Mouse (Mus musculus): ENCODE measurements around the gene Slc25a16.

Gene Slc25a16

DNA sequence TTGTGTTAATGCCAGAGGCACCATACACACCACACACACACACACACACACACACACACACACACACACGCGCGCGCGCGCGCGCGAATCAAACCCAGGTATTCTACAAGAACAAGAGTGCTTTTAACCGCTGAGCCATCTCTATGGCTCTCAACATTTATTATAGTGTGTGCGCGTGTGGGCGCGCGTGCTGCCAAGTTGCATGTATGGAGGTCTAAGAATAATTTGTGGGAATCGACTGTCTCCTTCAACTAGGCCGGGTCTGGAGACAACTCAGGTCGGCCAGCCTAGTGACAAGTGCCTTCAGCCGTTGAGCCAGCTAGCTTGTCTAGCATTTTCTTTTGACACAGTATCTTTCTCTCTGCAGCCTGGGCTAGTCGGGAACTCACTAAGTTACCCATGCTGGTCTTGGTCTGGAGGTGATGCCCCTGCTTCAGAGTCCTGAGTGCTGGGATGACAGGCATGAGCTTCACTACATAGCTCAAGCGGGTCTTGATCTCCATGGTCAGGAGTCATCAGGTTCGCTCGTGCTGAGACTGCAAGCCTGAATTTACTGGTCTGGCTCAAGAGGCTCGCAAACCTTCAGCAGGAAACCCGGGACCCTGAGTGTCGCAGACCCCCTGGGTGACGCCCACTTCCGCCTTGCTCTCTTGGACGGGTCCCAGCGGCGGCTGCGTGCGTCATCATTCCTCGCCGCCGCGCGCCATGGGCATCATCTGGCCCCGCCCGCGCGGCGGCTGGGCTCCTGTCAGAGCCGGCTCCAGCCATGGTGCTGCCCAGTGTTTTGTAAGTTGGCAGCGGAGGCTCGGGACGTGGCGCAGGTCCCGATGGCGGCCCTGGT, at the start of gene Slc25a16:
Gene Slc25a16, plus strand, starts transcription at position 709 of the 841 bp plus-strand sequence.
- peak; percentile 87 to 95 for DNase-seq (ENCODE audit: low spot score in 2 of 2)

DNA sequence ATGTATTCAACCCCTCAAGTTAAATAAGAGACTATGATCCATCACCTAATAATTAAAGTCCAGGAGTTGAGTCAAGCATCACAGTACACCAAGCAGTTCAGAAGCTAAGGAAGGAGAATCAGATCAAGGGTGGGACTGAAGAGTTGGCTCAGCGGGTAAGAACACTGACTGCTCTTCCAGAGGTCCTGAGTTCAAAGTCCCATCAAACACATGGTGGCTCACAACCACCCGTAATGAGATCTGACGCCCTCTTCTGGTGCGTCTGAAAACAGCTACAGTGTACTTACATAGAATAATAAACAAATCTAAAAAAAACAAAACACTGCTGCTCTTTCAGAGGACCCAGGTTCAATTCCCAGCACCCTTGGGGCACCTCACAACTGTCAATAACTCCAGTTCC, 45.6 kb upstream of the Slc25a16 start:
- no peak for DNase-seq (ENCODE audit: low spot score in 2 of 2)

DNA sequence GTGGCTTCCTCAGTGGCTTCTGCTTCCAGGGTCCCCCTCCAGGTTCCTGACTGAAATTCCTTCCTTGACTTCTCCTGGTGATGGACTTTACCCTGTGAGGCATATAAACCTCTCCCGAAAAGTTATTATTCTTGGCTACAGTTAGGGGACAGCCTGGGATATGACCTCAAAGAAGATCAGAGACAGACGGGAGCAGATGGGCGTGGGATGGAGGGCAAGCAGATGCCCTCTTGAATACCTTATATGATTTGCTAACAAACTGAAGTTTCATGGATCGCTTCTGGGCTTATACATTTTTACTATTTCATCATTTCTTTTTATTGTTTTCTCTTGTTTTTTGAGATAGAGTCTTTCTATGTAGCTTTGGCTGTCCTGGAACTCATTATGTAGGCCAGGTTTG, 44.9 kb upstream of the Slc25a16 start:
- DNase-seq (ENCODE audit: low spot score in 2 of 2) = no peak

DNA sequence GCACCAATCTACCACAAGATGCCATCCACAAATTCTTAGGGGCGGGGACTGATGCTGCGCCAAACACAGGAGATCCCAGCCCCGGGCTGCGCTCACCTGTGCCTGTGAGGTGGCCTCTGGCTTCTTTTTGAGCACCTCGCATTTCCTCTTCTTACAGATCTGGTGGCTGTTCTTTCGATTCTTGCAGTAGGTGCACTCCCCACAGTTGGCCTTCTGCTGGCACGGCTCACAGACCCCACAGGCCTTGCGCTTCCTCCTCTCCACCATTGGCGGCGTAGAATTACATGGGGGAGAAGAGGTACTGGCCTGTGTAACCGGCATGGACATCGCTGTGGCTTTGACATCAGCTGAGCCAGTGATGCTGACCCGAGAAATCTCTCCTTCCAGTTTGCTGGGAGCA, 42.4 kb upstream of the Slc25a16 start:
- no peak for DNase-seq (ENCODE audit: low spot score in 2 of 2)

DNA sequence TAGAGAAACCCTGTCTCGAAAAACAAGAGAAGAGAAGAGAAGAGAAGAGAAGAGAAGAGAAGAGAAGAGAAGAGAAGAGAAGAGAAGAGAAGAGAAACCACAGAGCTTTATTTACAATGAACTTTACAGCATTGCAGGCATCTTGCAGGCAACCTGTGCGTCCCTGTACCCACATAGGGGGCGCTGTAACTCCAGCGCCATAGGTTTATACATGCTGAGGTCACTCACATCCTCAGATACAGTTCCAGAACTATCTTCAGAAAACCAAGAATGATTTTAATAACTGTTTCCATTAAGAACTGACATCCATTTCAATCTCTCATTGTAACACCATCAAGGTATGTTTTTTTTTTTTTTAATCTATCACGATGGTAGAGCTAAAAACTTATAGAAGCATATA, 39.2 kb upstream of the Slc25a16 start:
- peak in 1 of 2 experiments; percentile 20 for DNase-seq (ENCODE audit: low spot score in 2 of 2)

DNA sequence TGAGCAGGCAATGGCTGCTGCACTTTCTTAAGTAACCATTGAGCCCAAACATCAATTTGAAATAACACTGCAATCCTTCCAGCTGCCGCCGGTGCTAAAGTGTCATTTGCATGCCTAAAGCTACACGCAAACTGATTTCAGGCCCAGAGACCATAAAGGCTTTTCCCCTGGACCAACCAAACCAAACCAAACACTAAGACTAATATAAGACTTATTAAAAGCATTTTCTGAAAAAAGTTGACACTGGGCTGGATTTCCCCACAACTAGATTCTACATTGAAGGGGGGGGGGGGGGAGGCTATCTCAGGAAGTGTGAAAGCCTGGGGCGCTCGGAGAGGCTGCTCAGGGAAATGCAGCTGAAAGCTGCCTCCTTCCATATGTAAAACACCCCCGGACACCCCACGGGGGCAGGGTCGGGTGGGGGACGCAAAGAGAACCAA, 36.5 kb upstream of the Slc25a16 start:
- DNase-seq (ENCODE audit: low spot score in 2 of 2) = no peak

DNA sequence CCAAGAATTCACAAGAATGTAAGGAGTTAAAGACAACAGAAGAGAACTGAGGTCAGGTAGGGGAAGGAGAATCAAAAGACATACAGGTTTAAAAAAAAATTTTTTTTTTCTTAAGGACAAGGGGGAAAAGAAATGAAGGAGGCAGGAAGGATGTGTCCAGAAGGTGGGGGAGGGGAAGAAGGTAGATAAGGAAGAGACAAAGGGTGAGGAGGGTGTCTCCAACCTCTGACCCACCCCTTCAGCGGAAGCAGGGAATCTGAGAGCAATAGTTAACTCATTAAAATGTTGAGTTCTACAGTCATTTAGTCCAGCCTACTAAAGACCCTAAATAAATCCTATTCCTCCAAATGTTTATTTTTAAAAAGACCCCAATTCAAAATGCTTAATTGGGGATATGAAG, 35.9 kb upstream of the Slc25a16 start:
- no peak for DNase-seq (ENCODE audit: low spot score in 2 of 2)

DNA sequence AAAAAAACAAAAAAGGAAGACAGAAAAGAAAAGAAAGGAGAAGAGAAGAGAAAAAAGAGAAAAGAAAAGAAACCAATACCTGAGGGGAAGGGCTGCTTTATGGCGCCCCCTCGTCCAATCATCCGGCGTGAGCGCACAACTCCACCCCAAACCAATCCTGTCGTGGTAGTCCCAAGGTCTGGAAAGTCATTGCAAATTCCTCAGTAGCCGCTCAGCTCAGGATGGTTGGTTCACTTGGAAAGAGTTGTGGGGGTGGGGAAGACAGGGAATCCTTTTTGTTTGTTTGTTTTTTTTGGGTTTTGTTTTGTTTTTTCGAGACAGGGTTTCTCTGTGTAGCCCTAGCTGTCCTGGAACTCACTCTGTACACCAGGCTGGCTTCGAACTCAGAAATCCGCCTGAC, 35.0 kb upstream of the Slc25a16 start:
- DNase-seq (ENCODE audit: low spot score in 2 of 2) = no peak

DNA sequence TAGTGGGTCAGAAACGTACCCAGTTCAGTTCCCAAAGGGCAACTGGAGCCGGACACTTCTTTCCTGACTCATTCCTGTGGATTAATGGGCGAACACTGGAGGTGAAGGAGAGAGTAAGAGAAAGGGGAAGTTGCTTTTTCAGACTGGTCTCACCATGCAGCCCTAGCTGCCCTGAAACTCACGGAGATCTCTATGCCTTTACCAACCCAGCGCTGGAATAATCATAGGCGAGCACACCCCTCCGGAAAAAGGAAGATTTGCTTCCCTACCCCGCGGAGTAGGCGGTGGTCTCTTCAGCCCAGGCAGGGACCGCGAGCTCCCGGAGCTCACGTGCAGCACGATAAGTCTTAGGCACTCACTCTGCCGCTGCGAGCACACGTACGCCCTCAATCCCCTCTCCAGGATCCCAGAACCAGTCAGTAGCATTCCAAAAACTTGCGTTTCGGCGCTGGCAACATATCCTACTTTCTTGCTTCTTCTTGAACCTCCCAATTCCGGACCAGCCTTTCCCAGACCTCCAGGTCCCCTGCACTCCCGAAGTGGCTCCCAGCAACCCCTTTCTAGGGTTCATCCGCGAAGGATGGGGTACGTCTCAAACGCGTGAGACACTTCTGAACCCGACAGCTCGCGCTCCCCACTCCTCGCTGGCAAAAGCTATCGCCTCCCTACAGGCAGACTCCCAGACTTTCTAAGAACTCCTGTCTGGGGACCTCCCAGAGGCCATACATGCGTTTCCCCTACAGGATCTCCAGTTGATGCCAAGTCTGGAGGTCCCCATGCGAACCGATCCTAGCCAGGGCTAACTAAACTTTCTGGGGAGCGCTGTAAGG, 34.2 kb upstream of the Slc25a16 start:
- no peak for DNase-seq (ENCODE audit: low spot score in 2 of 2)

DNA sequence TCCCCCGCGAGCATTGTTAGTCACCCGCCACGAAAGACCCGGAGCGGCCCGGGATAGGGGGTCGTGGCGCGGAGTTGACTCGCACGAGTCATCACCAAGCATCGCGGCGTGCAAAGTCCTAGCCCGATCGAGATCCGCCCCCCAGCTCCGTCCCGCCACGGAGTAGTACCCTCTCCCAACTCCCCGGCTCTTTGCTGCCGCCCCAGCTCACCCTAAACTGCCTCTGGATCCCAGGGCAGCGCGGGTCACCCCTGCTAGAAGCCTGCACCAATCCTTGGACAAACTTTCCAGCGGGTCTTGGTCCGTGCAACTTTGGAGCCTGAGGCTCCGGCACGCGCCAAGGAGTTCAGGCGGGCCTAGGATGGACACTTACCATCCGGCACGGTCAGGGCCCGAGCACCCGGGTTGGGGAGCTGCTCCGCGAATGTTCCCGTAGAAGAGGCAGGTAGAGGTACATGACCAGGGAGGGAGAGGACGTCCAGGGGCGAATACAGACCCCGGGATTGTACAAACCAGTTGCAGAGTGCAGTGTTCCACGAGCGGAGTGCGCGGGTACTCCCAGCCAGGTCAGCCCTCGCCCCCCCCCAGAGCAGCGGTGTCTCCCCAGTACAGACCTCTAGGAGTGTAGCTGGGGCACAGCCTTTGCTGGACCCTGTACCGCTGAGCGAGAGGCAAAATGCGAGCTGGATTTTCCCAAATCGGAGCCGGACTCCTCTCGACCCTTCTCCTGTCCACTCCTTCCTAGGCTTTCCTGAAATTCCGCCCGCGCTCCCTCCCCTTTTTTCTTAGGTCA, 33.4 kb upstream of the Slc25a16 start:
- DNase-seq (ENCODE audit: low spot score in 2 of 2) = no peak

DNA sequence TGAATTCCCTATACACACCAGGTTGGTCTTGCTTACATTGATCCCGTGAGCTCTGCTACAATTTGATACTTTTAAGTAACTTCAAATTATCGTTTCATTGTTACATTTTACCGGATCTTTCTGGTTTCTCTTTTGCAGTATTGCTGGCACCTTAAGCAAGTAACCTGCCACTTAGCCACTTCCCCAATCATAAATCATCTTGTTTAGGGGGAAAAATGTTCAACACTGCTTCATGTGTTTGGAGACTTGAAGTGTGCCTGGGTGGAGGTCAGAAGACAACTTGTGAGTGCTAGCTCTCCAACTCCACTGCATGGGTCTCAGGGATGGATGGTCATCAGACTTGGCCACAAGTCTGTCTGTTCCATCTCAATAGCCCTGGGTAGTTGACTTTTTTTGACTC, 29.4 kb upstream of the Slc25a16 start:
- DNase-seq (ENCODE audit: low spot score in 2 of 2) = no peak

DNA sequence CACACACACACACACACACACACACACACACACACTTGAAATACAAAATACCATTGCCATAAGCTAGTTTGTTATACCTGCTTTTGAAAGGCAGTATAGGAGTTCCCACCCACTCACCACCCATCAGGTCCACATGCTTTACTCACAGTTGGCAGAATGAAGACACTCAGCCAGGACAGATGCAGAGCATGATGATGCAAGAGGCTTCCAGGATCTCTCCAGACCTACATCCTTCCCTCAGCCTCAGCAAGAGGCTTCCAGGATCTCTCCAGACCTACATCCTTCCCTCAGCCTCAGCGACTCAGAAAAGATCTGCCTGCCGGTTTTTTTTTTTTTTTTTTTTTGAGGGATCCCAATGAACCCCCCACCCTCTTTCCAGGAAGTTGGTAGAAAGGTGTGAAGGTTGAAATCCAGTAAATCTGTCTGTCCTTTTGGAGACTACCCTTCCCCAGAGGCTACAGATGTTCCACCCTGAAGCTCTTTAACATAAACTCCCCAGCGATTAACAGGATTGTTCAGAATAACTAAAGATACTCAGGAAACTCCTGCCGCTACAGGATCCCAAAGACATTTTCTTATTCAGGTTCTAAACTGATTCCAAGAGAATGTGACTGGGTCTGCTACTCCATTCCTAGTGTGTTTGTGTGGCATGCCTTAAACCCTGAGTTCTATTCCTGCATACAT, 27.7 kb upstream of the Slc25a16 start:
- DNase-seq (ENCODE audit: low spot score in 2 of 2) = no peak

DNA sequence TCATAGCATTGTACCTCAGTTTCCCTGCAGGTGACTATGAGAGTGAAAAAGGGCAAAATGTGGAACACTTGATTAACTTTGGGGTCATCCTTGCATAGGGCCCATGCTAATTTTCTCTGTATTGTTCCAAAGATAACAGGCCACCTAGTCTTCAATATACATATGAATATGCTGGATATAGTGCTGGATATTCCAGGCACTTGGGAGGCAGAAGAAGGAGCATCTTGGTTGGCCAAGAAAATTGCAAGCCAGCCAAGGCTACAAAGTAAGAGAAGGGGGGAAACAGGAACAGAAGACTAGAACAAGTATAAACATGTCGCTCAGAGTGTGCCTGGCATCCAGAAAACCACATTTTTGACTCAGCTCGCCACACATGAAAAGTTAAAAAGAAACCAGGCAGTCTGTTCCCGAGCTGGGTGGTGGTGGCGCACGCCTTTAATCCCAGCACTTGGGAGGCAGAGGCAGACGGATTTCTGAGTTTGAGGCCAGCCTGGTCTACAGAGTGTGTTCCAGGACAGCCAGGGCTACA, 27.0 kb upstream of the Slc25a16 start:
- no peak for DNase-seq (ENCODE audit: low spot score in 2 of 2)

DNA sequence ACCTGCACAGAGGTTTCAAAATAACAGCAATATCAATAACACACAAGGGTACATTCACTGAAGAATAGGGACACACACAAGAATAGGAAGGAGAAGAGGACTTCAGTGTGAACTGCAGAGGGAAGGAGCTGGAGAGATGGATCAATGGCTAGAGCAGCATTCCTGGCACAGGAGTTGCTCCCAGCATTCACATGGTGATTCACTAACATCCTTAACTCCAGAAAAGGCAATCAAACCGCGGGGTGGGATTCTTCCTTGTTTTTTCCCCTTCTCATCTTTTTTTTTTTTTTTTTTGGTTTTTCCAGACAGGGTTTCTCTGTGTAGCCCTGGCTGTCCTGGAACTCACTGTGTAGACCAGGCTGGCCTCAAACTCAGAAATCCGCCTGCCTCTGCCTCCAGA, 26.0 kb upstream of the Slc25a16 start:
- DNase-seq (ENCODE audit: low spot score in 2 of 2) = no peak

DNA sequence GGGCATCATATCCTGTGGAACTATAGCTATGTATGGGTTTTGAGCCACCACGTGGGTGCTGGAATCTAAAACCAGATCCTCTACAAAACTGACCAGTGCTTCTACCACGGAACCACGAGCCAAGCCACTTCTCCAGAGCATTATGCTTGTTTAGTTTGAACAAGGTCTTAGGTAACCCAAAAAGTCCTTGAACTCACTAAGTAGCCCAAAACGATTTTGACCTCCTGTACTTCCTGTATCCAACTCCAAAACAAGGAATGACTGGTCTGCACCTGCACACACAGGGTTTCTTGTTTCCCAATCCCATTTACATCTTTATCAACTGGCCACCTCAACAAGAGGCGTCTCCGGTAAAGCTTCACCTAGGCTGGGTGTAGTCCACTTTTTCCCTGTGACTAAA, 25.0 kb upstream of the Slc25a16 start:
- no peak for DNase-seq (ENCODE audit: low spot score in 2 of 2)

DNA sequence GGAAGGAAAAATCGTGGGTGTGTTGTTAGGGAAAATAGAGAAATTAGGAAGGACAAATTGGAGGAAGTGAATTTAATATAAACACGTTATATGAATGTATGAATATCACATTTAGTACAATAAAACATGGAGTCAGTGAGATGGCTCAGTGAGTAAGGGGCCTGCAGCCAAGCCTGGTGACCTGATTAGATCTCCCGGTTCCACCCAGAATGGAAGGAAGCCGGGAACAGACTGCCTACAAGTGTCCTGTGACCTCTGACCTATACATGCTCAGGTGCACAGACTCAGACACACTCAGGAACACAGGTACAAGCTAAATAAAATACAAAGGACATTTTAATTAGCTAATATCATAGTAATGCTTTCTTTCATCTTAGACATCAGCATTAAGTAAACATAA, 24.4 kb upstream of the Slc25a16 start:
- DNase-seq (ENCODE audit: low spot score in 2 of 2) = no peak

DNA sequence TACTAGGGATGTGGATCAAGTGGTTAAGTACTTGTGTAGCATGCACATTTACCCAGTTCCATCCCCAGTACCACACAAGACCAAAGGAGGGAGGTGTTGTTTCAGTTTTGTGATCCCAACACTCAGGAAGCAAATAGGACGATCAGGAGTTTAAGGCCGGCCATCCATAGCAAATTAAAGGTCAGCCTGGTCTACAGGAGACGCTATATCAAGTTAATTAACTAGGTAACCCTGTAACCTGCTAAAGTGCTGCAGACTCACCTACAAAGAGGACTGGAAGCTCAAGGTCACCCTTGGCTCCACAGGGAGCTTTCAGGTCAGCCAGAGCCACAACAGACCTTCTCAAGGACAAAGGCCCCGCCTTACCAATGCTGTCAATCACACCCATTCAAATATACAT, 23.7 kb upstream of the Slc25a16 start:
- DNase-seq (ENCODE audit: low spot score in 2 of 2) = no peak

DNA sequence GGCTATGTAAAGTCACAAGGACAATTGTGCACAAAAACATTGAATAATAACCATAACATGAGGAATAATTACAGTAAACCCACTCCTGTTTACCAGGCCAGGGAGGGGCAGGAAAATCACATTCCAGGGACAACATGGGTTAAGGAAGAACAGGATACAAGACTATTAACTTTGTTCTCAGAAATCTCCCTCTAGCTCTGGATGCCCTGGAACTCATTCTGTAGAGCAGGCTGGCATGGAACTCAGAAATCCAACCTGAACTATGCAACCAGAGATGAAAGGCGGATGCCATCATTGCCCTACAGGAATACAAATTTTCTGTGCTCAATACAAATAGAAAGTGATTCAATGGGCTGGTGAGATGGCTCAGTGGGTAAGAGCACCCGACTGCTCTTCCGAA, 23.0 kb upstream of the Slc25a16 start:
- DNase-seq (ENCODE audit: low spot score in 2 of 2) = no peak

DNA sequence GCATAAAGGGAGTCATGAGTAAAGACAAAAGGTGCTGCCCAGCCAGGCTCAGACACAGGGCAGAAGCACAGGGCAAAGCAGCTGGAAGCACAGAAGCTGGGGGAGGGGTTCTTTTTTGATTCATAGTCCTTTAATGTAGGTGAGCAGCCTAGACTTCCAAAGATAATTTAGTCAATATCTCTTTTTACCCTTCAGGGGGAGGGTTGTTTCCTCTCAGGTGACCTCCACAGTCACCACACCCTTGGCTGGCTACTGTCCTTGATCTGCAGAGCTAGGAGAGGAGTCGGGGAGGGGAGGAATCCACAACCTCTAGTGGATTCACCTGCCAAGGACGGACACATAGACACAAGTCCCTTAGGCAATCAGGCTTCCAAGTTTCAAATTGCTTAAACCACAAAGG, 22.4 kb upstream of the Slc25a16 start:
- no peak for DNase-seq (ENCODE audit: low spot score in 2 of 2)

DNA sequence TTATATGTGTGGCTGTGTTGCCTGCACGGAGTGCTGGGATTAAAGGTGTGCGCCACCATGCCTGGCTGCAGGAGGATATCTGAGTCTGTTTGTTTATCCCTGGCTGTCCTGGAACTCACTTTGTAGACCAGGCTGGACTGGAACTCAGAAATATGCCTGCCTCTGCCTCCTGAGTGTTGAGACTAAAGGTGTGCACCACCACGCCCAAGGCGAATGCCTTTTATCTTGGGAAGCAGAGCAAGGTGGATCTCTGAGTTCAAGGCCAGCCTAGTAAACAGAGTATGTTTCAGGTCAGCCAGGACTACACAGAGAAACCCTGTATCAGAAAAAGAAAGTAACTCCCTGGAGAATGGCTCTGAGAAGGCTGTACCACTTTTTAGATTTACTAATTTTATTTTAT, 20.3 kb upstream of the Slc25a16 start:
- DNase-seq (ENCODE audit: low spot score in 2 of 2) = no peak

DNA sequence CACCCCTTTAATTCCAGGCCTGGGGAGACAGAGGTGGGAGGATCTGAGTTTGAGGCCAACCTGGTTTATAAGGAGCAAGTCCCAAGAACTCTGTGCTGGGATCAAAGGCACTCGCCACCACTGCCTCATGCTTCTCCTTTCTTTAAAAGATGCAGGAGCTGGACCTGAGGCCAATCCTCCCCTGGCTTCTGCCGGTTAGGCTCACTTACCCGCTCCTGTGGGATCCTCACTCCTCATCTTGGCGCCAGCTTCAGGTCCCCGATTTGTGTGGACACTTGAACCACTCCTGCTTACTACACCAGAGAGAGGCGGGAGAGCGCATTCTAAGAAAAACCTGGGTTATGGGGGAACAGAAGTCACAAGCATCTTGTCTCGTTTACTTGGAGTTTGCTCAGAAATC, 18.6 kb upstream of the Slc25a16 start:
- DNase-seq (ENCODE audit: low spot score in 2 of 2) = no peak
